Mouse (Mus musculus) intestine, embryonic 15.5 days (tissue): ENCODE measurements around the gene Cflar. TPM values are rescaled to one million over a fixed set of nuclear protein-coding genes. Genes with fewer than 3 reads are reported as not detected.
A peak's percentile ranks its signal among the peaks of the same experiment; 100 is the strongest.

Source experiments
- ATAC-seq: fragments of 200-750 bp; cut with Nextera tagmentation; 2 replicates; pipeline ENCODE4 v1.8.0; 2017; ENCODE audit warnings: moderate TSS enrichment, moderate library complexity
- H3K27ac ChIP-seq: fragments of 300-500 bp; sonication (generic); 2 replicates; pipeline ENCODE4 v1.5.1; 2015; ENCODE audit warnings: mild to moderate bottlenecking, inconsistent platforms
- H3K27me3 ChIP-seq: fragments of 300-500 bp; sonication (generic); replicated peaks from 2 replicates; pipeline ENCODE4 v1.6.1; 2015; ENCODE audit warnings: inconsistent platforms
- H3K36me3 ChIP-seq: fragments of 300-500 bp; sonication (generic); 2 replicates; pipeline ENCODE4 v1.6.1; 2015; ENCODE audit warnings: inconsistent platforms
- H3K4me1 ChIP-seq: fragments of 300-500 bp; sonication (generic); replicated peaks from 2 replicates; pipeline ENCODE4 v1.6.1; 2015; ENCODE audit warnings: inconsistent platforms
- H3K4me2 ChIP-seq: fragments of 300-500 bp; sonication (generic); replicated peaks from 2 replicates; pipeline ENCODE4 v1.6.1; 2015; ENCODE audit warnings: mild to moderate bottlenecking, inconsistent platforms
- H3K4me3 ChIP-seq: fragments of 300-500 bp; sonication (generic); replicated peaks from 2 replicates; pipeline ENCODE4 v1.5.1; 2015; ENCODE audit warnings: inconsistent platforms
- H3K9ac ChIP-seq: fragments of 300-500 bp; sonication (generic); 2 replicates; pipeline ENCODE4 v1.6.1; 2015; ENCODE audit warnings: inconsistent platforms
- H3K9me3 ChIP-seq: fragments of 300-500 bp; sonication (generic); 2 replicates; pipeline ENCODE4 v1.6.1; 2016; ENCODE audit warnings: inconsistent platforms
- WGBS: fragments of 180-500 bp; shearing (Covaris S2); methylation state at CpG from one replicate; pipeline ENCODE4 v1.1.7; 2015; 5-methylcytosine and 5-hydroxymethylcytosine counted together
- polyA plus RNA-seq: library from polyadenylated mRNA; unstranded; fragments of >200 nt; fragmentation: Nextera tagmentation; extraction: Ambion mirVana; gene quantifications from 2 replicates; pipeline ENCODE4 v1.2.1, GENCODE M21; 2015

The Cflar gene
- polyA plus RNA-seq, 1 experiment from 2014 or later = 29.2 TPM

GRCm38 (mm10) chr1:58713893-58714231 lies 2.6 kb downstream of the Cflar start:
- Histone ChIP-seq H3K36me3 (no peaks in the 10 kb centered on the region; the same call in 1 of the 2 replicates), H3K9ac (peak overlapping the region; percentile 80), H3K4me1 (peaks cover 9% of the 10 kb centered on the region; the same call in 1 of the 2 replicates), H3K9me3 (no peaks in the 10 kb centered on the region), H3K27me3 (no peaks in the 10 kb centered on the region), H3K4me3 (peak overlapping the region; percentile 69), H3K4me2 (peak overlapping the region; percentile 58), H3K27ac (peak overlapping the region; percentile 95)
- ATAC-seq = no peak
- WGBS = 23% methylated on average over 4 of the region's 4 CpGs

GRCm38 (mm10) chr1:58714361-58714760 lies 3.1 kb downstream of the Cflar start:
- H3K4me3 ChIP-seq = peak overlapping the region; percentile 69
- no peaks in the 10 kb centered on the region for H3K27me3 ChIP-seq
- 34% methylated on average over 1 of the region's 1 CpGs for WGBS
- no peaks in the 10 kb centered on the region; the same call in 1 of the 2 replicates for H3K36me3 ChIP-seq
- no peak for ATAC-seq
- H3K9me3 ChIP-seq = no peaks in the 10 kb centered on the region
- H3K4me1 ChIP-seq = peaks cover 9% of the 10 kb centered on the region; the same call in 1 of the 2 replicates
- no peak overlapping the region for H3K27ac ChIP-seq
- peak overlapping the region; percentile 58 for H3K4me2 ChIP-seq
- peak overlapping the region; percentile 80 for H3K9ac ChIP-seq

- ATAC-seq = no peak
- Histone ChIP-seq H3K27ac (no peak overlapping the region), H3K4me2 (no peak overlapping the region), H3K4me3 (no peak overlapping the region), H3K9me3 (no peaks in the 10 kb centered on the region), H3K36me3 (no peaks in the 10 kb centered on the region; the same call in 1 of the 2 replicates), H3K4me1 (peaks cover 9% of the 10 kb centered on the region; the same call in 1 of the 2 replicates), H3K9ac (no peak overlapping the region), H3K27me3 (no peaks in the 10 kb centered on the region)
Measured at GRCm38 (mm10) chr1:58715536-58715935, 4.2 kb downstream of the Cflar start.

GRCm38 (mm10) chr1:58716162-58716882 lies 5.0 kb downstream of the Cflar start:
- Histone ChIP-seq H3K4me3 (no peak overlapping the region), H3K36me3 (no peaks in the 10 kb centered on the region; the same call in 1 of the 2 replicates), H3K27me3 (no peaks in the 10 kb centered on the region), H3K27ac (no peak overlapping the region), H3K4me1 (peaks cover 9% of the 10 kb centered on the region; the same call in 1 of the 2 replicates), H3K9ac (no peak overlapping the region), H3K4me2 (peak overlapping the region; percentile 22; the same call in 1 of the 2 replicates), H3K9me3 (no peaks in the 10 kb centered on the region)
- WGBS = 51% methylated on average over 7 of the region's 7 CpGs
- ATAC-seq = no peak

- no peaks in the 10 kb centered on the region for H3K27me3 ChIP-seq
- no peak overlapping the region for H3K4me3 ChIP-seq
- no peak for ATAC-seq
- H3K4me2 ChIP-seq = no peak overlapping the region
- no peak overlapping the region for H3K27ac ChIP-seq
- H3K9ac ChIP-seq = no peak overlapping the region
- WGBS = 93% methylated on average over 4 of the region's 4 CpGs
- H3K9me3 ChIP-seq = no peaks in the 10 kb centered on the region
- H3K36me3 ChIP-seq = no peaks in the 10 kb centered on the region; the same call in 1 of the 2 replicates
- H3K4me1 ChIP-seq = peaks cover 9% of the 10 kb centered on the region; the same call in 1 of the 2 replicates
Measured at GRCm38 (mm10) chr1:58716883-58717220, 5.5 kb downstream of the Cflar start.

GRCm38 (mm10) chr1:58717589-58718270 lies 6.4 kb downstream of the Cflar start:
- H3K27me3 ChIP-seq = no peaks in the 10 kb centered on the region
- no peaks in the 10 kb centered on the region; the same call in 1 of the 2 replicates for H3K36me3 ChIP-seq
- H3K4me3 ChIP-seq = no peak overlapping the region
- peaks cover 9% of the 10 kb centered on the region; the same call in 1 of the 2 replicates for H3K4me1 ChIP-seq
- WGBS = 92% methylated on average over 8 of the region's 8 CpGs
- H3K9ac ChIP-seq = no peak overlapping the region
- H3K4me2 ChIP-seq = no peak overlapping the region
- H3K27ac ChIP-seq = no peak overlapping the region
- no peaks in the 10 kb centered on the region for H3K9me3 ChIP-seq
- no peak for ATAC-seq

- no peaks in the 10 kb centered on the region for H3K9me3 ChIP-seq
- no peaks in the 10 kb centered on the region; the same call in 1 of the 2 replicates for H3K36me3 ChIP-seq
- H3K4me2 ChIP-seq = no peak overlapping the region
- peaks cover 6% of the 10 kb centered on the region; the same call in 1 of the 2 replicates for H3K4me1 ChIP-seq
- H3K27me3 ChIP-seq = no peaks in the 10 kb centered on the region
- H3K27ac ChIP-seq = no peak overlapping the region
- no peak overlapping the region for H3K4me3 ChIP-seq
- no peak for ATAC-seq
- H3K9ac ChIP-seq = no peak overlapping the region
- WGBS = 84% methylated on average over 7 of the region's 7 CpGs
Measured at GRCm38 (mm10) chr1:58719356-58719945, 8.1 kb downstream of the Cflar start.

- no peaks in the 10 kb centered on the region for H3K9me3 ChIP-seq
- no peak overlapping the region for H3K9ac ChIP-seq
- no peak overlapping the region for H3K27ac ChIP-seq
- H3K4me3 ChIP-seq = no peak overlapping the region
- no peak for ATAC-seq
- WGBS = 85% methylated on average over 8 of the region's 8 CpGs
- no peaks in the 10 kb centered on the region; the same call in 1 of the 2 replicates for H3K36me3 ChIP-seq
- H3K4me1 ChIP-seq = peaks cover 6% of the 10 kb centered on the region; the same call in 1 of the 2 replicates
- no peaks in the 10 kb centered on the region for H3K27me3 ChIP-seq
- no peak overlapping the region for H3K4me2 ChIP-seq
Measured at GRCm38 (mm10) chr1:58720090-58720489, 8.8 kb downstream of the Cflar start.

- no peak for ATAC-seq
- no peaks in the 10 kb centered on the region for H3K27me3 ChIP-seq
- peaks cover 3% of the 10 kb centered on the region; the same call in 1 of the 2 replicates for H3K4me1 ChIP-seq
- H3K4me3 ChIP-seq = no peak overlapping the region
- H3K27ac ChIP-seq = no peak overlapping the region
- H3K9me3 ChIP-seq = no peaks in the 10 kb centered on the region
- no peaks in the 10 kb centered on the region; the same call in 1 of the 2 replicates for H3K36me3 ChIP-seq
- 75% methylated on average over 4 of the region's 4 CpGs for WGBS
- H3K4me2 ChIP-seq = no peak overlapping the region
- no peak overlapping the region for H3K9ac ChIP-seq
Measured at GRCm38 (mm10) chr1:58720988-58721387, 9.7 kb downstream of the Cflar start.

- no peak overlapping the region for H3K4me3 ChIP-seq
- no peaks in the 10 kb centered on the region for H3K27me3 ChIP-seq
- H3K9ac ChIP-seq = no peak overlapping the region
- no peaks in the 10 kb centered on the region for H3K9me3 ChIP-seq
- H3K4me2 ChIP-seq = no peak overlapping the region
- H3K36me3 ChIP-seq = no peaks in the 10 kb centered on the region; the same call in 1 of the 2 replicates
- no peak for ATAC-seq
- 84% methylated on average over 11 of the region's 11 CpGs for WGBS
- no peak overlapping the region for H3K27ac ChIP-seq
- H3K4me1 ChIP-seq = no peaks in the 10 kb centered on the region
Measured at GRCm38 (mm10) chr1:58722115-58722938, 11.0 kb downstream of the Cflar start.

- ATAC-seq = no peak
- no peaks in the 10 kb centered on the region for H3K4me1 ChIP-seq
- WGBS = 70% methylated on average over 7 of the region's 7 CpGs
- H3K4me2 ChIP-seq = no peak overlapping the region
- no peak overlapping the region for H3K4me3 ChIP-seq
- H3K9me3 ChIP-seq = no peaks in the 10 kb centered on the region
- H3K27me3 ChIP-seq = no peaks in the 10 kb centered on the region
- H3K27ac ChIP-seq = no peak overlapping the region
- peaks cover 6% of the 10 kb centered on the region; the same call in 1 of the 2 replicates for H3K36me3 ChIP-seq
- H3K9ac ChIP-seq = no peak overlapping the region
Measured at GRCm38 (mm10) chr1:58723062-58723808, 11.9 kb downstream of the Cflar start.
